Mouse (Mus musculus) gastrocnemius, adult 18-20 months (tissue): Measurements from ENCODE around the gene Gga2. TPM values are rescaled to one million over a fixed set of nuclear protein-coding genes. Genes with fewer than 3 reads are reported as not detected.

Experiments
- DNase-seq: peaks from one replicate; pipeline ENCODE4 v3.0.0; 2021; ENCODE audit warnings: low spot score
- total RNA-seq, 2 experiments: library from RNA; stranded (reverse); gene quantifications; 2 replicates each; pipeline ENCODE4 v1.2.3; 2021

Gene Gga2
- total RNA-seq, 2 experiments from 2014 or later = 11.8 to 14.8 TPM

DNA sequence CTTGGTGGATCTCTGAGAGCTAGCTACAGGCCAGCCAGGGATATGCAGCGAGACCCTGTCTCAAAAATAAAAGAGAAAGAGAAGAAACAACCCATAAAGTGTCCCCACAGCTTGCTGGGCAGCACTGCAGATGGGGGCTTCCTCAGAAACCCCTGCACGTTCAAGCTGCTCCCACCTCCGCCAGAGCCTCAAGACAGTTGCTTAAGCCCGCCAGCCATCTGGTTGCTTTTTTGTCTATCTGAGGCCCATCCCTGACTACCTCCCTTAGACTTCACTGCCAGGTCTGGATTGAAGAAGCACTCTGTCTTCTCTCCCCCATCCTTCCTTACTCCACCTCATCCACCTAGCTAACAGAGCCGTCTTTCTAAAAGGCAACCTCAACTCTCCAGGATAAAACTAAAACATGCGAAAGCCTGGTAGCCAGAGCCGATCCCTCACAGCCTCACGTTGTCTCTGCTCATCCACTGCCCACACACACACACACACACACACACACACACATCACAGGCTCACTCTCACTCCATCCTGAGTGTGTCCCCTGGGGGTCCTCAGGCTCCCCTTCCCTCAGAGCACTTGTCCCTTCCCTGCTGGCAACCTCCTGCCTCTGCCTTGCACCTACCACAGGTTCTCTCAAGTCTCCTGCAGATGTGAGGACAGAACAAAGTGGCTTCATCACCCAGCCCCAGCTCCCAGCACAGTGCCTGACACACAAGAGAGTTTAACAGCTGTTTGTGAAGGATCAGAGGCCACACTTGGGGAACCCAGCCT, 82.7 kb downstream of the Gga2 start:
- no peak for DNase-seq

DNA sequence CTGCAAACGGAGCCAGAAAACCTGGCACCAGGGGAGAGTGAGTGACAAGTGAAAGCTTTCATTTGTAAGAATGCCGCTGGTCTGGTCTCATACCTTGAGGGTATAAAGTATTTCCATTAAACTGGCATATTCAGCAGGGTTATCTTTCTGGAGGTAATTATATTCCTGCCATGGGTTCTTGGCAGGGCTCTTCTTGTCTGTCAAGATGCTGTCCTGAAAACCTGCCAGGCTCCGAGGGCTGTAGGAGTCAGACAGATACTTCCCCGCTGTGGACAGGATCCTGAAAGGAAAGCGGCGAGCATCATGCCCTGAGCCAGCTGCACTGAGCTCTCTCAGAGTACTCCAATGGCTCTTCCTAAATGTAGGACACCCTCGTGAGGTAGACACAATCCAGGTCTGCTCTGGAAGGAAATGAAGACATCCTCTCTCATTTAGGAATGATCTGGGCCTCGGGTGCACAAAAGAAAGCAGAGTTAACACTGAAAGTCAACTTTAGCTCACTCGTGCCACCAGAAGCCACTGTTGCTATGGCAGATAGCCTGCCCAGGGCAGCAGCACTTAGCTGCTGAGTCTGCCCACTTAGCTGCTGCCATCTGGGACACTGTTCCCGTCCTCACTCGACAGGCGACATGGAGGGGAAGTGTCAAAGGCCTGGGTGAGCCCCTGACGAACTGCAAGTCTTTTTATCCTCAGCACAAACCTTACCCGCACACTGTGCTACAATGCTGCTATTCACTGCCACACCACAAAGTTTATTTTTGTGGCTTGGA, 84.0 kb downstream of the Gga2 start:
- DNase-seq = no peak

Other genes with a start within 250 kb of the Gga2 start
- under 1 TPM; 0.21 to 0.62 TPM for gene Scnn1b, start 156.2 kb downstream of the Gga2 start, total RNA-seq
- 10 to 100 TPM; 11.6 TPM for gene Cog7, start 39.5 kb downstream of the Gga2 start, total RNA-seq
- gene Ubfd1, start 46.0 kb upstream of the Gga2 start, total RNA-seq = 10 to 100 TPM; 19.2 to 24.7 TPM
- gene Ears2, start 46.0 kb upstream of the Gga2 start, total RNA-seq = 1 to 10 TPM; 5.9 to 7.3 TPM
- 100 to 1,000 TPM; 632 to 667 TPM for gene Ndufab1, start 80.7 kb upstream of the Gga2 start, total RNA-seq
- gene Palb2, start 111.8 kb upstream of the Gga2 start, total RNA-seq = under 1 TPM; 0.43 to 0.71 TPM
- 10 to 100 TPM; 16.2 to 16.3 TPM for gene Dctn5, start 111.8 kb upstream of the Gga2 start, total RNA-seq
- under 1 TPM; 0.09 to 0.21 TPM for gene Plk1, start 138.2 kb upstream of the Gga2 start, total RNA-seq
- gene Ern2, start 165.0 kb upstream of the Gga2 start, total RNA-seq = not detected
- 1 to 10 TPM; 4.3 to 5.3 TPM for gene Chp2, start 198.3 kb upstream of the Gga2 start, total RNA-seq